Mouse (Mus musculus) layer of hippocampus, postnatal 25 days (tissue): Measurements from ENCODE around the gene Als2cl. TPM values are rescaled to one million over a fixed set of nuclear protein-coding genes. Genes with fewer than 3 reads are reported as not detected.

ENCODE experiments used
- DNase-seq, 2 experiments: peaks; one replicate each; pipeline ENCODE4 v3.0.0; 2022; ENCODE audit warnings: mixed read lengths in 2 of 2, low spot score in 1 of 2; ENCODE audit errors: extremely low spot score in 1 of 2
- total RNA-seq, 2 experiments: library from RNA; stranded (reverse); gene quantifications; 2 replicates each; pipeline ENCODE4 v1.2.3; 2021

Als2cl gene
- total RNA-seq, 2 experiments from 2014 or later = 8.6 to 17.6 TPM

GRCm38 (mm10) chr9:110909371-110909967 lies 29.8 kb downstream of the Als2cl start:
- no peak for DNase-seq

- no peak for DNase-seq
Measured at GRCm38 (mm10) chr9:110914631-110915236, 35.1 kb downstream of the Als2cl start.

- no peak for DNase-seq
Measured at GRCm38 (mm10) chr9:110915466-110915865, 35.8 kb downstream of the Als2cl start.

- DNase-seq = no peak
Measured at GRCm38 (mm10) chr9:110916786-110917185, 37.1 kb downstream of the Als2cl start, which contains the start of gene Fam240a. Fam240a (minus strand) TSS chr9:110916861.

GRCm38 (mm10) chr9:110920665-110921419 lies 41.2 kb downstream of the Als2cl start:
- no peak for DNase-seq

- DNase-seq = peak; percentile 45 to 88
Measured at GRCm38 (mm10) chr9:110922759-110923158, 43.1 kb downstream of the Als2cl start.

- DNase-seq = no peak
Measured at GRCm38 (mm10) chr9:110931573-110931972, 51.9 kb downstream of the Als2cl start.

- DNase-seq = peak; percentile 30 to 52
Measured at GRCm38 (mm10) chr9:110933850-110934437, 54.3 kb downstream of the Als2cl start.

- no peak for DNase-seq
Measured at GRCm38 (mm10) chr9:110935941-110936340, 56.3 kb downstream of the Als2cl start.

- no peak for DNase-seq
Measured at GRCm38 (mm10) chr9:110937506-110938490, 58.1 kb downstream of the Als2cl start.

- DNase-seq = peak in 1 of 2 experiments; percentile 20
Measured at GRCm38 (mm10) chr9:110944265-110944664, 64.6 kb downstream of the Als2cl start.

- no peak for DNase-seq
Measured at GRCm38 (mm10) chr9:110945343-110945742, 65.7 kb downstream of the Als2cl start.

- DNase-seq = no peak
Measured at GRCm38 (mm10) chr9:110945926-110946325, 66.3 kb downstream of the Als2cl start, which contains the start of gene Tdgf1. Tdgf1 (minus strand) TSS chr9:110946158.

- no peak for DNase-seq
Measured at GRCm38 (mm10) chr9:110946548-110947044, 66.9 kb downstream of the Als2cl start.

GRCm38 (mm10) chr9:110947261-110947661 lies 67.6 kb downstream of the Als2cl start:
- no peak for DNase-seq

GRCm38 (mm10) chr9:110947900-110948299 lies 68.2 kb downstream of the Als2cl start:
- DNase-seq = no peak

GRCm38 (mm10) chr9:110948813-110949310 lies 69.2 kb downstream of the Als2cl start:
- DNase-seq = no peak

- DNase-seq = no peak
Measured at GRCm38 (mm10) chr9:110950109-110950508, 70.4 kb downstream of the Als2cl start.
